Mouse (Mus musculus) adrenal gland, postnatal 25 days (tissue): ENCODE data around the gene Gm28553. TPM values are rescaled to one million over a fixed set of nuclear protein-coding genes. Genes with fewer than 3 reads are reported as not detected.
"Not testable (repeated sequence)": the region's sequence is repeated elsewhere in the genome, so short reads cannot be mapped to it uniquely, and the experiment has no call there.

Source experiments
- DNase-seq: peaks from one replicate; pipeline ENCODE4 v3.0.0; 2021; ENCODE audit warnings: mixed read lengths
- long read RNA-seq: library from polyadenylated mRNA; stranded (forward); transcript quantifications from one replicate; pipeline ENCODE4 v2.0.0, GENCODE M21; 2021
- total RNA-seq: library from RNA; stranded (reverse); gene quantifications from 2 replicates; pipeline ENCODE4 v1.2.3, GENCODE M21; 2021

Gm28553 gene
- not detected in 2 replicates for total RNA-seq
- long read RNA-seq = 0 reads

DNA sequence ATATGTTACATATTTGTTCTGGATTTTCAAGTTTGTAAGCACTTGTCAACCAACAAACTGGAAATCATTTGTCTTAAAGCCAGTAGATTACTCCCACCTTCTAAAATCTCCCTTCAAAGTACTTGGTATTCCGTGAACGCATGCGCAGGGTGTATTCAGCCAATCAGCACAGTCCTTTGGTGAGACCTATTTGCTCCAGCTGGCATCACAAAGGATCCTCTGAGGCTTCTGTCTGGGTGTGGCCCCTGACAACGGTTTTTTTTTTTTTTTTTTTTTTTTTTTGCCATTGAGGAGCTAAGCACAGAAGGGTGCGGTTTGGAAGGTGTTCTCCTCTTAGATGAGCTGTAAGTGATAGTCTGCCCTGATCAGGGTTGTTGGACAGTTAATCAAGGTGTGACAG is at the start of gene Gm28553:
TSS of gene Gm28553 (plus strand) at position 301 of the 400 bp plus-strand sequence.
- DNase-seq = not testable (repeated sequence)
